Mouse (Mus musculus): ENCODE data around the gene Slc41a2.
"Not testable (repeated sequence)": the region's sequence is repeated elsewhere in the genome, so short reads cannot be mapped to it uniquely, and the experiment has no call there.

The Slc41a2 gene

GRCm38 (mm10) chr10:83361643-83362382 lies 24.1 kb upstream of the Slc41a2 start:
- Histone ChIP-seq H3K27me3 (ENCODE audit: control insufficient read depth, insufficient read depth, low read length, poor library complexity, severe bottlenecking) (no peaks in the 10 kb centered on the region), H3K36me3 (ENCODE audit: control insufficient read depth, insufficient read depth, low read length, poor library complexity, severe bottlenecking) (peaks cover 21% of the 10 kb centered on the region)
- DNase-seq (ENCODE audit: low read depth, low spot score): peak; percentile 58

- Histone ChIP-seq H3K36me3 (ENCODE audit: control insufficient read depth, insufficient read depth, low read length, poor library complexity, severe bottlenecking) (peaks cover 12% of the 10 kb centered on the region), H3K27me3 (ENCODE audit: control insufficient read depth, insufficient read depth, low read length, poor library complexity, severe bottlenecking) (no peaks in the 10 kb centered on the region)
- DNase-seq (ENCODE audit: low read depth, low spot score): no peak
Observed at GRCm38 (mm10) chr10:83360356-83360755, 22.7 kb upstream of the Slc41a2 start.

DNA sequence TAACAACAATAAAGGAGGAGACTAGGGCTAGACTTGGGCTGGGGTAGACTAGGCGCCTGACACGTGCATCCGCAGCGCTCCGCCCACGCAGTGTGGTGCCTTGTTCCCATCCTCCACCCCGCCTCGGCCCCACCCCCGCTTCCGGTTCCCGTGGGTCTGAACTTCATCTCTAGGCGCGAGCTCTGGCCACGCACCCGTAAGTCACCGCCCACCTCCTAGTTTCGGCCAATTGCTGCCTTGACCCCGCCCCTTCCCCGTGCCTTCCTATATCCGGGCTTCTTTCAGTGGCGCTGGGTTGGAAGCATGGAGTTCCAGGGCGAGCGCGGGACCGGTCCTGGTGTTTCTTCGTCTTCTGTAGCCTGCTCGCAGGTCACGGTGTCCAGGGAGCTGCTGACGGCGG lies 22.3 kb upstream of the Slc41a2 start, which contains the start of gene D10Wsu102e:
TSS of gene D10Wsu102e (plus strand) at position 266 of the 400 bp plus-strand sequence.
- Histone ChIP-seq H3K27me3 (ENCODE audit: control insufficient read depth, insufficient read depth, low read length, poor library complexity, severe bottlenecking) (no peaks in the 10 kb centered on the region), H3K36me3 (ENCODE audit: control insufficient read depth, insufficient read depth, low read length, poor library complexity, severe bottlenecking) (peaks cover 8% of the 10 kb centered on the region)
- DNase-seq (ENCODE audit: low read depth, low spot score): peak; percentile 98

GRCm38 (mm10) chr10:83359451-83359850 lies 21.8 kb upstream of the Slc41a2 start:
- no peaks in the 10 kb centered on the region for H3K27me3 ChIP-seq (ENCODE audit: control insufficient read depth, insufficient read depth, low read length, poor library complexity, severe bottlenecking)
- DNase-seq (ENCODE audit: low read depth, low spot score): no peak
- peaks cover 6% of the 10 kb centered on the region for H3K36me3 ChIP-seq (ENCODE audit: control insufficient read depth, insufficient read depth, low read length, poor library complexity, severe bottlenecking)

GRCm38 (mm10) chr10:83356416-83356815 lies 18.7 kb upstream of the Slc41a2 start:
- H3K36me3 ChIP-seq (ENCODE audit: control insufficient read depth, insufficient read depth, low read length, poor library complexity, severe bottlenecking): no peaks in the 10 kb centered on the region

GRCm38 (mm10) chr10:83354333-83354719 lies 16.6 kb upstream of the Slc41a2 start:
- H3K36me3 ChIP-seq (ENCODE audit: control insufficient read depth, insufficient read depth, low read length, poor library complexity, severe bottlenecking): no peaks in the 10 kb centered on the region
- peak; percentile 62 for DNase-seq (ENCODE audit: low read depth, low spot score)

More at GRCm38 (mm10) chr10:83356416-83356815, 18.7 kb upstream of the Slc41a2 start:
- no peaks in the 10 kb centered on the region for H3K27me3 ChIP-seq (ENCODE audit: control insufficient read depth, insufficient read depth, low read length, poor library complexity, severe bottlenecking)
- no peak for DNase-seq (ENCODE audit: low read depth, low spot score)

GRCm38 (mm10) chr10:83353680-83354332 lies 16.1 kb upstream of the Slc41a2 start:
- DNase-seq (ENCODE audit: low read depth, low spot score): no peak
- no peaks in the 10 kb centered on the region for H3K27me3 ChIP-seq (ENCODE audit: control insufficient read depth, insufficient read depth, low read length, poor library complexity, severe bottlenecking)
- no peaks in the 10 kb centered on the region for H3K36me3 ChIP-seq (ENCODE audit: control insufficient read depth, insufficient read depth, low read length, poor library complexity, severe bottlenecking)

More at GRCm38 (mm10) chr10:83354333-83354719, 16.6 kb upstream of the Slc41a2 start:
- no peaks in the 10 kb centered on the region for H3K27me3 ChIP-seq (ENCODE audit: control insufficient read depth, insufficient read depth, low read length, poor library complexity, severe bottlenecking)

DNA sequence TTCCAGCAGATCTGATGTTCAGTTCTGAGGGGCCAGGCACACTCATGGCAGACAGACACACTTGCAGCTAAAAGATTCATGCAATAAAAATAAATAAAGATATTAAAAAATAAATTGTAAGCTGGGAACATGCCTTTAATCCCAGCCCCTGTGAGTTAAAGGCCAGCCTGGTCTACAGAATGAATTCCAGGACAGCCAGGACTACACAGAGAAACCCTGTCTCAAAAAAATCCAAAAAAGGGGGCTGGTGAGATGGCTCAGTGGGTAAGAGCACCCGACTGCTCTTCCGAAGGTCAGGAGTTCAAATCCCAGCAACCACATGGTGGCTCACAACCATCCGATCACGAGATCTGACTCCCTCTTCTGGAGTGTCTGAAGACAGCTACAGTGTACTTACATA lies 14.1 kb upstream of the Slc41a2 start:
- not testable (repeated sequence) for DNase-seq (ENCODE audit: low read depth, low spot score); H3K36me3 ChIP-seq (ENCODE audit: control insufficient read depth, insufficient read depth, low read length, poor library complexity, severe bottlenecking); H3K27me3 ChIP-seq (ENCODE audit: control insufficient read depth, insufficient read depth, low read length, poor library complexity, severe bottlenecking)

GRCm38 (mm10) chr10:83350689-83351088 lies 13.0 kb upstream of the Slc41a2 start:
- H3K36me3 ChIP-seq (ENCODE audit: control insufficient read depth, insufficient read depth, low read length, poor library complexity, severe bottlenecking): no peaks in the 10 kb centered on the region
- no peak for DNase-seq (ENCODE audit: low read depth, low spot score)
- no peaks in the 10 kb centered on the region for H3K27me3 ChIP-seq (ENCODE audit: control insufficient read depth, insufficient read depth, low read length, poor library complexity, severe bottlenecking)

- Histone ChIP-seq H3K27me3 (ENCODE audit: control insufficient read depth, insufficient read depth, low read length, poor library complexity, severe bottlenecking) (no peaks in the 10 kb centered on the region), H3K36me3 (ENCODE audit: control insufficient read depth, insufficient read depth, low read length, poor library complexity, severe bottlenecking) (no peaks in the 10 kb centered on the region)
- no peak for DNase-seq (ENCODE audit: low read depth, low spot score)
Observed at GRCm38 (mm10) chr10:83347494-83347893, 9.8 kb upstream of the Slc41a2 start.

- Histone ChIP-seq H3K27me3 (ENCODE audit: control insufficient read depth, insufficient read depth, low read length, poor library complexity, severe bottlenecking) (no peaks in the 10 kb centered on the region), H3K36me3 (ENCODE audit: control insufficient read depth, insufficient read depth, low read length, poor library complexity, severe bottlenecking) (no peaks in the 10 kb centered on the region)
- no peak for DNase-seq (ENCODE audit: low read depth, low spot score)
Observed at GRCm38 (mm10) chr10:83346359-83346736, 8.7 kb upstream of the Slc41a2 start.

DNA sequence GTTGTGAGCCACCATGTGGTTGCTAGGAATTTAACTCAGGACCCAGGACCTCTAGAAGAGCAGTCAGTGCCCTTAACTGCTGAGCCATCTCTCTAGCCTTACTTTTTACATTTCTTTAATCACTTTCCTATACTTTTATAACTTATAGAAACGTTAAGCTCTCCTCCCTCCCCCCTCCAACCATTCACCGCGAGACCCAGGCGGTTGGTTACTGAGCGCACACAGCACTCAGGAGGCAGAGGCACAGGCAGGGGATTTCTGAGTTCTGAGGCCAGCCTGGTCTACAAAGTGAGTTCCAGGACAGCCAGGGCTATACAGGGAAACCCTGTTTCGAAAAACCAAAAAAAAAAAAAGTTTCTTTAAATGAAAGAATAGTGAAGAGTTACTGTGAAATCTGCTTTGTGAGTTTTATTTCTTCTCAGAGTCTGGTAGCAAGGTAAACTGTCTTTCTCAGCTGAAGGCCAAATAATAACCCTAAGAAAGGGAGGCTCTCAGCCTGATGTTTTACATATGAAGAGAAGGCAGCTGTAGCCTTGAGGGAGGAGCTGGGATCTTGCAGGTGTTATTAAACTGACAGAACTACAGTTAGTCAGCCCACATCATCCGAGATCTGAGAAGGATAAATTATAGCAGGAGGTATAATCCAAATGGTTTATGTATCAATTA lies 8.1 kb upstream of the Slc41a2 start:
- Histone ChIP-seq H3K36me3 (ENCODE audit: control insufficient read depth, insufficient read depth, low read length, poor library complexity, severe bottlenecking) (no peaks in the 10 kb centered on the region), H3K27me3 (ENCODE audit: control insufficient read depth, insufficient read depth, low read length, poor library complexity, severe bottlenecking) (no peaks in the 10 kb centered on the region)
- no peak for DNase-seq (ENCODE audit: low read depth, low spot score)

DNA sequence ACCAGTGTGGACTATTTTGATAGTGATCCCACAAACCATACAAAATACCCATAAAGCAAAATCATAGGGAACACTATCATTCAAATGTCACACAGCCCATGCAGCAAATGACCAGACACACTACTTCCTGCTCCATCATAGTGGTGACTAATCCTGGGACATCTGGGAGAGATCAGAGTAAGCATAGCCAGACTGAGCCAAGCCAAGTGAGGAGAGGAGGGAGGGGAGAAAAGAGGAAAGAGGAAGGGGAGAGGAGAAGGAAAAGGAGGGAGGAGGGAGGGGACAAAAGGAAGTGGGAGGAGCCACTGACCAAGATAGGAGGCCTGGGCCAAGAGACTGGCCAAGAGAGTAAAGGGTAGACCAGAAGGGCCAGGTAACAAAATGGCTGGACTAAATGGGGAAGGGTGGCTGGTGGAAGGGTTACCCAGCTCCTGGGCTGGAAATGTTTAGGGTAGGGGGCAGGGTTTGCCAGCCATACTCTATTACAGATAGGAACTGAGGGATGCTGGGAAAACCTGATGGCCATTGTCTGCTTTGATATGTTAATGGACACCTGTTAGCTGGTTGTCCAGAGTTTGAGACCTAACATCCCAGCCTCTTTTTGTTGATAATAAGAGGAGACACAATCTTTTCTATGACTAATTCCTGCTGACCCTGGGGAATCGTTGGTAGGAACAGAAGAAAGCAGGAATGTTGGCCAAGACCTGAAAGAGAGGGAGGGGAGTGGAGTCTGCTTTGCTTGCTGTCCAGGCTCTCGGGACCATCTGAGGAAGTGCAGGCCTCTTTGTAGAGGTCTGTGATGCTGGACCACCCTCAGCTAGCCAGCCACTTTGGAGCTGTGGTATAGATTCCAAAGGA lies 6.4 kb upstream of the Slc41a2 start:
- no peak for DNase-seq (ENCODE audit: low read depth, low spot score)
- Histone ChIP-seq H3K27me3 (ENCODE audit: control insufficient read depth, insufficient read depth, low read length, poor library complexity, severe bottlenecking) (no peaks in the 10 kb centered on the region), H3K36me3 (ENCODE audit: control insufficient read depth, insufficient read depth, low read length, poor library complexity, severe bottlenecking) (no peaks in the 10 kb centered on the region)

DNA sequence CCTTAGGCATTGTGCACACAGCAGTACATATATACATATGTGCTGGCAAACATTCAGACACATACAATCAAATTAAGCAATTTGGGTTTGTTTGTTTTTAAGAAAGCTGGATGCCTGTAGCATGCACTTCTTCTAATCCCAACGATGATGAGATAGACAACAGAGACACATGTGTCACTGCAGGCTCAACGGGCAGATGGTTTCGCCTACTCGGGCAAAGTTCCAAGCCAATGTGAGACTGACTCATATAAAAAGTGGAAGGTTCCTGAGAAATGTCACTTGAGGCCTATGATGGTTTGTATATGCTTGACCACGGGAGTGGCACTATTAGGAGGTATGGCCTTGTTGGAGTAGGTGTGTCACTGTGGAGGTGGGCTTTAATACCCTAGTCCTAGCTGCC lies 5.5 kb upstream of the Slc41a2 start:
- no peaks in the 10 kb centered on the region for H3K27me3 ChIP-seq (ENCODE audit: control insufficient read depth, insufficient read depth, low read length, poor library complexity, severe bottlenecking)
- no peaks in the 10 kb centered on the region for H3K36me3 ChIP-seq (ENCODE audit: control insufficient read depth, insufficient read depth, low read length, poor library complexity, severe bottlenecking)

More for the DNA sequence above, 5.5 kb upstream of the Slc41a2 start:
- no peak for DNase-seq (ENCODE audit: low read depth, low spot score)
